Mouse (Mus musculus) c-Kit-positive CD71-negative TER-119-negative erythroid progenitor cells, embryonic 14.5 days (primary cell): Measurements from ENCODE around the gene Fcgr4.
"Not testable (repeated sequence)": the region's sequence is repeated elsewhere in the genome, so short reads cannot be mapped to it uniquely, and the experiment has no call there.

ENCODE experiments used
- DNase-seq: peaks from one replicate; pipeline ENCODE4 v3.0.0-alpha.2; 2013; ENCODE audit warnings: low read depth

The Fcgr4 gene

GRCm38 (mm10) chr1:171057253-171057652, 38.5 kb downstream of the Fcgr4 start:
- DNase-seq: no peak

GRCm38 (mm10) chr1:171059203-171059602, 40.5 kb downstream of the Fcgr4 start:
- no peak for DNase-seq

- DNase-seq: no peak
Observed at GRCm38 (mm10) chr1:171060392-171060791, 41.7 kb downstream of the Fcgr4 start.

GRCm38 (mm10) chr1:171061566-171061965, 42.8 kb downstream of the Fcgr4 start:
- no peak for DNase-seq

GRCm38 (mm10) chr1:171063569-171064490, 45.1 kb downstream of the Fcgr4 start:
- not testable (repeated sequence) for DNase-seq

GRCm38 (mm10) chr1:171064491-171065242, 45.9 kb downstream of the Fcgr4 start, which contains the start of gene Fcgr3:
TSS of gene Fcgr3 (minus strand) at chr1:171064935.
- DNase-seq: peak; percentile 92

- DNase-seq: not testable (repeated sequence)
Observed at GRCm38 (mm10) chr1:171065243-171065587, 46.5 kb downstream of the Fcgr4 start.

- not testable (repeated sequence) for DNase-seq
Observed at GRCm38 (mm10) chr1:171065768-171066167, 47.0 kb downstream of the Fcgr4 start.

GRCm38 (mm10) chr1:171066583-171066982, 47.9 kb downstream of the Fcgr4 start:
- DNase-seq: not testable (repeated sequence)

- DNase-seq: not testable (repeated sequence)
Observed at GRCm38 (mm10) chr1:171067928-171068327, 49.2 kb downstream of the Fcgr4 start.

- not testable (repeated sequence) for DNase-seq
Observed at GRCm38 (mm10) chr1:171069508-171069907, 50.8 kb downstream of the Fcgr4 start.

- not testable (repeated sequence) for DNase-seq
Observed at GRCm38 (mm10) chr1:171070879-171071278, 52.2 kb downstream of the Fcgr4 start.

- not testable (repeated sequence) for DNase-seq
Observed at GRCm38 (mm10) chr1:171071726-171072125, 53.0 kb downstream of the Fcgr4 start.

- not testable (repeated sequence) for DNase-seq
Observed at GRCm38 (mm10) chr1:171072217-171072616, 53.5 kb downstream of the Fcgr4 start.

GRCm38 (mm10) chr1:171074283-171074682, 55.6 kb downstream of the Fcgr4 start:
- not testable (repeated sequence) for DNase-seq

GRCm38 (mm10) chr1:171076176-171076575, 57.5 kb downstream of the Fcgr4 start:
- not testable (repeated sequence) for DNase-seq

- not testable (repeated sequence) for DNase-seq
Observed at GRCm38 (mm10) chr1:171077192-171077591, 58.5 kb downstream of the Fcgr4 start.

GRCm38 (mm10) chr1:171077955-171078354, 59.2 kb downstream of the Fcgr4 start:
- DNase-seq: not testable (repeated sequence)

GRCm38 (mm10) chr1:171078419-171078818, 59.7 kb downstream of the Fcgr4 start:
- DNase-seq: not testable (repeated sequence)

GRCm38 (mm10) chr1:171079345-171079744, 60.6 kb downstream of the Fcgr4 start:
- not testable (repeated sequence) for DNase-seq
